Mouse (Mus musculus): ENCODE data around the gene Sbk1.
A peak's percentile ranks its signal among the peaks of the same experiment; 100 is the strongest.

Gene Sbk1

GRCm38 (mm10) chr7:126271712-126272683 is at the start of gene Sbk1:
Gene Sbk1, plus strand, starts transcription at chr7:126272619.
- peak; percentile 96 for DNase-seq

- DNase-seq: no peak
These were observed 49.7 kb upstream of the Sbk1 start for GRCm38 (mm10) chr7:126222753-126223152.

- no peak for DNase-seq
These were observed 46.3 kb upstream of the Sbk1 start for GRCm38 (mm10) chr7:126226136-126226535.

DNA sequence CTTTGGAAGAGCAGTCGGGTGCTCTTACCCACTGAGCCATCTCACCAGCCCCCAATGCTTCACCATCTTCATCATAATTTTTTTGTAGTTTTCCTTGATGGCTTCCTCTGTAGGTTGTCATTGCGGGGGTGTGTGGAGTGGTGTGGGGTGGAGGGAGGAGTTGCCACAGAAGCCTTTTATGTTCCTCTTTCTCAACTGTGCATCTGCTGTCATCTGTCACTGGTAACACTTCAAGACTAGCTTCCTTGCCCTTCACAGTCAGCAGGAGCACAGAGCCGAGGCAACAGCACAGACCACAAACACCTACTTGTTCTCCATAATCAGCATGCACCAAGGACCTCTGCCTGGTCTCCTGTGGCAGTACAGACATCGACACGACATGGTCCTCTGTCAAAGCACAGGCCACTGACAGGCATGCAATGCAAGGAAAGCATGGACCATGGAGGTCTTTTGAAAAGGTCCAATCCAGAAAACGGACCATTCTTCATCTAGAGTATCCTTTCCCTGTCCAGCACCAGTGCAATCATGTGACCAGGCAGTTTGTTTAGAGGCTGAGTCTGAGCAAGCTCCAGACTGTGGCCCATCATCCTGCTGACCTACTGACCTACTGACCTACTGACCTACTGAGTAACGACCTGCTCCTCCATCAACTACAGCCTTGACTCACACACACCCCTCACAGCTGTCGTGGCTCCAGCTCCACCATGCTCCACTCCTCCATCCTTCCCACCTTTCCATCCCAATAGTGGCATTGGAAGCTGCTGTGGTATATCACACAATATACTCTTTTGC is 41.9 kb upstream of the Sbk1 start:
- DNase-seq: no peak

- DNase-seq: no peak
These were observed 39.9 kb upstream of the Sbk1 start for GRCm38 (mm10) chr7:126232345-126233071.

GRCm38 (mm10) chr7:126234611-126235010 is 37.8 kb upstream of the Sbk1 start:
- DNase-seq: no peak

- DNase-seq: no peak
These were observed 36.2 kb upstream of the Sbk1 start for GRCm38 (mm10) chr7:126236083-126236793.

GRCm38 (mm10) chr7:126236794-126237192 is 35.6 kb upstream of the Sbk1 start:
- no peak for DNase-seq

- no peak for DNase-seq
These were observed 31.5 kb upstream of the Sbk1 start for GRCm38 (mm10) chr7:126240814-126241360.

- DNase-seq: no peak
These were observed 28.2 kb upstream of the Sbk1 start for GRCm38 (mm10) chr7:126244168-126244750.

DNA sequence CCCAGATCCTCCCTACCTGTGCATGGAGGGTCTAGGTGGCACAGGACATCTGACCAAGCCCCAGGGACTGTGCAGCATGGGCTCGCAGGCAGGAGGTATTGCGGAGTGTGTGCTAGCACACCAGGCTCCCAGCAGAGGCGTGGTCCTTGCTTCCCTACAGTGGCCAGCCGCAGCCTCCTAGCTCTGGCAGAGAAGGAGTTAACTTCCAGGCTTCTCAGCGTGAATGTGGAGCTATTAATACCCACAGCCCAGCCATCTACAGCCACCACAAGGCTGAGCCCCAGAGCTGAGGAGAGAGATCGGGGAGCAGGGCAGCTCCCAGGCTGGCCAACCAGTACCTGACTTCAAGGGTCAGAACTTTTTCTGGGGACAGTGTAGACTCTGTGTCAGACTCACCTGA is 24.3 kb upstream of the Sbk1 start:
- DNase-seq: peak; percentile 70

- peak; percentile 50 for DNase-seq
These were observed 23.7 kb upstream of the Sbk1 start for GRCm38 (mm10) chr7:126248641-126249141.

GRCm38 (mm10) chr7:126249146-126249545 is 23.3 kb upstream of the Sbk1 start:
- peak; percentile 40 for DNase-seq

DNA sequence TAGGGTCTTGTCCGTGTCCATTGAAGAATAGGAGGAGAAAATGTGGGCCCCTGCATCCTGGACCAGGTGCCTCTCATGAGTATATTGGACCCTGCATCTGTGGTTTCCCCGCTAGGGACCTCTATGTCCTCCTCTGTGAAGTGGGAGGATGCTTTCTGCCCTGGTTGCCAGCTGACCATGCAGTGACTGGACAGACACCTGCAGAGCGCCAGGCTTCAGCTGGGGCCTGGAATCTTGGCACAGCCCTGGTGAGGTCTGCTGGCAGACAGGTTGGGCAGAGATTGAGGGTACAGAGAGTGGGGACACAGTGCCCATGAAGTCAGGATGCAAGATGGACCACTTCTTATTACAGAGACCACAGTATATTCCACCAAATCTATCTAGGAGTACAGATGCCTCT is 22.4 kb upstream of the Sbk1 start:
- peak; percentile 65 for DNase-seq

- DNase-seq: peak; percentile 86
These were observed 21.9 kb upstream of the Sbk1 start for GRCm38 (mm10) chr7:126250481-126250880.

GRCm38 (mm10) chr7:126251698-126252097 is 20.7 kb upstream of the Sbk1 start:
- DNase-seq: peak; percentile 83

DNA sequence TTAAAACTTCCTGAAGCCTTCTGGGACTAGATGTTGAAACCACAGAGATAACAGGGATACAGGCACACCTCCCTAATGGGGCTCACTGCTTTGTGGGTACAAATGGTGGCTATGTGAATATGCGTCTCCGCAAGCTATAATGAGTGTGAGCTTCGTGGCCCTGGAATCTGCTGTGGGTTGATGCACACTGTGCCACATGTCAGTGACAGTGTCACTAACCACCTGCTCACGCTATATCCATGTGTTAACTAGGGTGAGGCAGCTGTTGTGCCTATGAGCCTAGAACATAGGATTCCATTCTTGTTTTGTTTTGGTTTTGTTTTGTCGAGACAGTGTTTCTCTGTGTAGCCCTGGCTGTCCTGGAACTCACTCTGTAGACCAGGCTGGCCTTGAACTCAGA is 20.2 kb upstream of the Sbk1 start:
- DNase-seq: no peak

DNA sequence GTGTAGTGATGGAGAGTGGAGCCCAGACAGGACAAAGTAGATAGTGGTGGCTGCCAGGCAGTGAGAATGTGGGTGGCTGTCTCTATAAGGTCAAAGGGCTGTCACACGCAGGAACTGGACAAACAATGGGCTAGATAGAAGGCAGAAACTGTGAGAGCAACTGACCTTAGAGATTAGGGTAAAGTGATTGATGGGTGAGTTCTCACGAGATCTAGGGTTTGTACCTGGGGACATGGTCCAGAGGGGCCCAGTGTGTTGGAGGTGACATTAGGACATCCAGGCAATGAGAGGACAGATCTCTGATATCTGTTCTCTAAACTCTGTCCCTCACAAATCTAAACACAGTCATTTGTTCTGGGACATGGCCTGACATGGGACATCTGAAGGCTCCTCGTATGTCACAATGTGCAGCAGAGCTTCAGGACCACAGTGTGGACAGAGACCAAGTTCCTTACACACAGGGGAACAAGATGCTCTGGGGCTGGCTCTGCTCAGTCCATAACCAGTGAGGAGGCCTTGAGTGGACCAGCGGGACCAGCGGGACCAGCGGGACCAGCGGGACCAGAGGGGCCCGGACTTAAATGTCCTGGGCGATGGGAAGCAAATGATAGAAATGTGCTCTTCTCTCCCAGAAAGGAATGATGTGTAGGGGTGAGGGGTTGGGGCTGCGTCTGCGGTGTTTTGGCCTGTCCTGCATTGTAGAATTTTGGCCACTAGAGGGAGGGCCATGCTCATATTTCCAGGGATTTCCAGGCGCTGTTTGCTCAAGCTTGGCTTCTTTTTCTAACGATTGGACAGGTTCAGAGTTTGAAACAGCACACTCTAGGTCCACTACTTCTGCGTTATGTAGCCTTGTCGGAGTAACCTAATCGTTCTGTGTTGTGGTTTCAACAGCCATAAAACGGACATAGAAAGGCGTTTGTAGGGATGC is 11.9 kb upstream of the Sbk1 start:
- DNase-seq: peak; percentile 77

GRCm38 (mm10) chr7:126261823-126262222 is 10.6 kb upstream of the Sbk1 start:
- DNase-seq: no peak

DNA sequence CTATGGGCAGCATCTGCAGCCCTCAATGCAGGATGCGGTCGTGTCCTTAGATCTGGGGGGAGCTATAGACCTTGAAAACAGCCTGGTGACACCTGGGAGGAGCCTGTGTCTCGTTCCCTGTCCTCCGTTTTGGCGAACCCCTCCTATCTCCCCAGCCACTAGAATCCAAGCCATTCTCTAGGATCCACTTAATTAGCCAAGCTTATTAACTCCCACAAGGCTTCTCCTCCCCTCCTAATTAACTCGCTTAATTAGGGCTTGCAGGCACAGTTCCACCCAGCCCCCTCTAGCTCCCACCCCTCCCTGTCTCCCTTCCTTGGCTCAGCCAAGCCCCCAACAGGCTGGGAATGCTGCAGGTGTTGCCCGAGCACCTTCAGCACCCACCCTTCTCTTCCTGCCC is 8.5 kb upstream of the Sbk1 start:
- no peak for DNase-seq
